Mouse (Mus musculus): ENCODE measurements around the gene F2rl2.

Gene F2rl2

DNA sequence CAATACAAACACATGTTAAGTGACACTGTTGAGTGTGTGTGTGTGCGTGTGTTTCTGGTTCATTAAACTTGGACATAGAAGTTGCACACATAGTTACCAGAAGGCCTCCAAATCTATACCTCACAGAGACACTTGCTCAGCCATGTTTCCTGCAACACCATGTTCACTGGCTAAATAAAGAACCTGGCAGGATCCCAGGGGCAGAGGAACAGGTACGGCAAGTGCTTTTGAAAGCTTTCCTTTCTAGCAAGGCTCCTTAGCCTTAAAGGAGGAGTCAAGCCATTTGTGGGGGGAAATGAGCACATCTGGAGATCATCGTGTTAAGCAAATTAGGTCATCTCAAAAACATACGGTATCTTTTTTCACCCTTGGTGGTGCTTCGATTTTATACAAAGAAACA, 6.7 kb downstream of the F2rl2 start:
- no peak for DNase-seq

DNA sequence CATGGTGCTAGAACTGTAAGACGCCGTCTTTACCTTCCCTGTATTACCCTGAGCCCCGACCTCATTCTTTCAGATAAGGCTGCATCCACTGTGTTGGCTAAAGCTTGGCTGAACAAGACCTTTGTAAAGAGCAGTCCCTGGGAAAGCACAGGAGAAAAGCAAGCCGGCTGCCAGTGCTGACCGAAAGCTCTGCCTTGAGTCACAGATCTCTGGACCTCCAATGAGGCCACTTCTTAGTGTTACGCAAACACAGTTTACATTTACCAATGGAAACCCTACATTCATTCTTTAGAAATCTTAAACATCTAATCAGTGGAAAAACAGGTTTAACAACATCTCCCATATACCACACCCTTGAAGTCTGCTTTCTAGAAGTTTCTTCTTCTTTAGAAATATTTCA, 8.9 kb downstream of the F2rl2 start:
- DNase-seq = no peak

DNA sequence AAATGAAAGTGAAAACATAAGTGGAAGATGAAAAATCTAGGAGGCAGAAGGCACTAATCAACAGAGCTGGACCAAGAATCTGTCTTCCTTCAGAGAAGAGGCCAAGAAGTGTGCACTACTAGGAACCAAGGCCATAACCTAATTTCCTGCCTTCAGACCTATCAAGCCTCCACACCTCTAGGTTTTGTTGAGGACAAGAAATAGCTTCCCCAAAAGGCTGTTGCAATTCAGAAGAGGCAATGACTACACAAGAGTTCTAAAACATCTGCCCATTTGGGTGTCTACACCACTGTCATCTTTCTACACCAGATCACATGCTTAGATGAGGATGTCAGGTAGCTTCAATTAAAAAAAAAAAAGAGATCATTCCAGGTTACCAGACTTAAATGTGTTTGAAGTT, 15.4 kb downstream of the F2rl2 start:
- no peak for DNase-seq

DNA sequence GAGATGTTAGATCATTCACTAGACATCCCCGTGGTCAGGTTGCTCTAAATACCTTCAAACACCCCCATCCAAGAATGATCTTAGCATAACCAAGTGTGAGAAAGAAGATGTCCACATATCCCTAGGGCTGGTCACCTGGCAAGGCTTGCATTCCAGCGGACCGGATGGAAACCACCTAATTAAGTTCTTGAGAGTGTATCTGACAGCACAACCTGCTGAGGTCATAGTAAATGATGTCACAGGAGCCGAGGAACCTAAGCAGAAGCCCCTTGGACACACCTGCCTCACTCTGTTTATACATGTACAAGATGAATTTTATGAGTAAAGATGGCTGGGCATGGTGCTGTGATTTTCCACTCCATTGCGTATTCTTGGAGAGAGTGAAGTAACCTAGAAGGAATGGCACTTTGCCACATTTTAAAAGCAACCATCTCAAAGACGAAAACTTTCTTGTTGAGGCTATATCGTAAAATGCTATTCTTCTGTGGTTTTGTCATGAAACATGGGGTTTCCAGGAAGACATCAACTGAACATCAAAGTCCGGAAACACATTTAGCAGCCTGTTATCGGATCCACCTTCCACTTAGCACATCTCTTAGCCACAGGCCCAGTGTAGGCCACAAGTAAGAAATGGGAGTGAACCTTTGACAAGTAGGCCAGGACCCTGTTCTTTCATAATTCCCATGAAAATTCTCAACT, 16.1 kb downstream of the F2rl2 start:
- no peak for DNase-seq

DNA sequence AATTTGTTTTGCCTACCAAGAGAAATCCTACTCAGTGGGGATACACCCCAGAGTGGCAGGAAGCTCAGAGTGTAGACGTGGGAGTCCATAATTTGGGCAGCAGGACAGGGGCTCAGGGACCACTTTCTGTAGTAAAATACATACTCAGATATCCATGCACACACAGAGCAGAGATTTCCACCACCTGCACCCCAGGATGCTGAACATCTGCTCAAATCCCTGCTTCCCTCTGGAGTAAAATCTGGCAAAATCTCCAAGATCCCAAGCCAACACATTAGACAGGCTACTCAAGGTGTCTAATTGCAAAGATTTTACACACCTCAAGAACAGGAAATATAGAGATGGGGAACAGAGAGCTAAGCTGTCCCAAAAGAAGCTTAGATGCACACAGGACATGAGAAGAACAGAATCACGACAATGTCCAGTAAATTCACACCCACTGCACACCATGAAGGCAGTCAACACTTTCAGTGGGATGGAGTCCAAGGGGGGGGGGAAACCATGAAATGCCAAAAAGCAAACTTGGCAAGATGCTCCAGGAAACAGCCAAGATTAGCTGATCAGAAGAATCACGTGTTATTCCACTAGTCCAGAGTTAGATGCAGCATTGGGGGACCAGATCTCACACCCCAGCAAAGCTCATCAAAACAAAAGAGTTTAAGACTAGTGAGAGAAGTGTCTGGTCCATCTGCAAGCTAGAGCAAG, 17.8 kb downstream of the F2rl2 start:
- DNase-seq = no peak

DNA sequence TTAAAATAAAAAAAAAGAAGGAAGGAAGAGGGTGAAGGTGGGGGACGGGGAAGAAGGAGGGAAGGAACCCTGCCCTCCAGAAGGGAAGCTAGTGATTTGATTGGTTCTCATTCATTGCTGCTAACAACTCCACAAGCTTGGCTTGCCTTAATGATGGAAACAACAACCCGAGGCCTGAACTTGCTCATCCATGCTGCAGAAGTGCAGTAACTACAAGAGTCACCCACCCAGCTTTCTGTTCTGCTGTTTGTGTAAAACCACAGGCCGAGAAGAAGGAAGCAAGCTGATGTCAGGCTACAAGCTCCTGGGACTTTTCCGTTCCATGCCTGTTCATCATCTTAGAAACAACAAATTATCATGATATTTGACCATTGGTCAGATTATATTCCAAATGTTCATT, 18.7 kb downstream of the F2rl2 start:
- DNase-seq = no peak

DNA sequence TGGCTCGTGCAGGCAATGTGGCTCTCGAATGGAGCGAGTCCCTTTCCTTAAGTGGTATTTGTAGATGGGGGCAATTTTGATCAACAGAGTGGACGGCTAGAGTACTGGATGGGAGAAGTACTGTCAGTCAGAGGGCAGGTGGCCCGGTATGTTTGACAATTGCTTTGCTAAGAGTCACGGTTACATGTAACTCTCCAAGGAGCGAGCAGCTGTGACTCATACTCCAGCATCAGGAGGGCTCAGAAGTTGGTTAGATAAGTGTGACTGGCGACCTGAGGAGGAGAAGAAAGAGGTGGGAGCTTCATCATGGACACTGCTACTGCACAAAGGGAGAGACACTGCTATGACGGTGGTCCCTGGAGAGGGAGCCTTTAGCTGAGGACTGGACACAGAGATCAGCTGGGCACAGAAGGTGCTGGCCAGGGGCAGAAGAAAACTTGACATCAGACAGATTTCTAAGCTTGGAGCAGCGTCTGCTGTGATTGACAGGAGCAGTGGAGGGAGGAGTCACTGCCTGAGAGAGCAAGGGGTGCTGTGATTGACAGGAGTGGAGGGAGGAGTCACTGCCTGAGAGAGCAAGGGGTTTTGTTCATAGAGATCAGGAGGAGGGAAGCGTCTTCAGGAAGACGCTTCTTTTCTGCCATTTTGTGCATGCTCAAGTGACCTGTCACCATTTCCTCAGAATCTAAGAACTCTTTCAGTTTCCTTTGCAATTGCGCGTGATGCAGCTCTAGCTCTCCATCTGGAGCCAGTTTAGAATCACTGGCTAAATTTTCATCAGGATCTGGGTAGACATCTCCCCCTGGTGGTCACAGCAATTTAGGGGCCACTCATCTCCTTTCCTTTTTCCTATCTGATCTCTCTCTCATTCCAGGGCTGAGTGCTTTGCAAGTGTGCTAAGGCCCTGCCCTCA, 22.9 kb downstream of the F2rl2 start:
- DNase-seq = peak; percentile 41

DNA sequence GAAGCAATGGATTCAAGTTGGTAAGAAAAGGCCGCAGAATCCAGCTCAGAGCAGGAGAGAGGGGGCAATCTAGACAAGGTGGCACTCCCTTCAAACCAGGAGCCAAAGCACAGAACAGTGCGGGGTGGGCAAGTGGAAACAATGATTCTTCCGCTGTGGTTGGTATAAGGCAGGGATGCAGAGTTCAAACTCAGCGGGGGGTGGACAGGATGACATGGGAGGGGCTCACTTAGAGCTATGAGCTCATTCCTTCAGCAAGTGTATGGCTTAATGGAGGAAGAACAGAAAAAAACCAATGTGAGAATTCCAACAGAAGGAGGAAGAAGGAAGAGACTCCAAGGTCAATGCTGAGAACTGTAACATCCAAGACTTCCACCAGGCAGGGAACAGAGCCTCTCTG, 33.8 kb downstream of the F2rl2 start:
- no peak for DNase-seq

DNA sequence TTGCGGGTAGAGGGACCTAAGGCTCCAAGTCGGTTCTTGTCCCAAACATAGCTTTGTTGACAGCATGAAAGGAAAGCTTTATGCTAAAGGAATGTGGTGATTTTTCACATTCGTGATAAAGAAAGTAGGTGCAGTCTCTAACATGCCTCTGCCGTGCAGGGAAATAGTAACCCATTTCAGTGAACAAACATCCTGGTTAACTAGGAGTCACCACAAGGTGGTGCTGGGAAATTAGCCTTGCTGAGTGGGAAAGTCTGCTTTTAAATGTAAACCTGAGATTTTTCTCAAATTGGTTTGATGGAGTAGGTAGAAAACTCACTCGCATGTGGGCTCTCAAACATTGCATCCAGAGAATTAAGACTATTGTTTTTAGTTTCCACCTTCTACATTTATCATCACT, 43.0 kb downstream of the F2rl2 start:
- no peak for DNase-seq

DNA sequence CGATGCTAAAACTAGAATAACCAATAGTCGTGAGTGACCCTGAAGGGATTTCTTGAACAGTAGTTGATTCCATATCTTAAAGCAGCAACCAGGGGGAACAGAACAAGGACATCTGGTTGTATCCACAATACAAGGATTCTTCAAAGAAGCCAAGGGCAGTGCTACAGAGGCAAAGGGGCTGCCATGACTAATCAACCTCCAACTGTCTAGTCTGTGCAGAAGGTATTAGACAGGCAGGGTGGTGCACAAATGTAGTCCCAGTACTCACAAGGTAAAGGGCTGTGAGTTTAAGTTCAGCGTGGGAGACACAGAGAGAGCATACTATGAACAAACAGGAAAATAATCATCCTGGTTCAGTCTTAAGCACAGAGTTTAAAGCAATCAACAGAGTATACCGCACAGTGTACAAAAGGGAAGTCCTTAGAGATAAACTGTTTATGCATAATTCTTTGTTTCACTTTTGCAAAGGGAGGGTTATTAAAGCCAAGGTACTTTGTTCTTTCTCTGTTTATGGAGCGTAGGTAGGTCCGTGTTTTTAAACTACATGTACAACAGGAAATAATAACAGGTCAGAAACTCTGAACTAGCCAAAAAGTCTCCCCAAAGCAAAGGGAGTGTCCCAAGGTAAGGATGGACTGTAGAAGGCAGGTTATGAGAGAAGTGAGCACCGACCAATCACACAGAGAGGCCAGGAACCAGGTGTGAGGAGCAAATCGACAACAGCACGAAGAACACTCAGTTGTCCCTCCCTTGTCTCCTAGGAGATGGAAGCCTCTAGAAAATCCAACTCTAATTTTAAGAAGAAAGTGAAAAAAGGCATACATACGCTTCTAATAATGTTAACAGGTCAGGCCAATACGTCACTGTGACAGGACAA, 45.4 kb downstream of the F2rl2 start:
- DNase-seq = no peak

DNA sequence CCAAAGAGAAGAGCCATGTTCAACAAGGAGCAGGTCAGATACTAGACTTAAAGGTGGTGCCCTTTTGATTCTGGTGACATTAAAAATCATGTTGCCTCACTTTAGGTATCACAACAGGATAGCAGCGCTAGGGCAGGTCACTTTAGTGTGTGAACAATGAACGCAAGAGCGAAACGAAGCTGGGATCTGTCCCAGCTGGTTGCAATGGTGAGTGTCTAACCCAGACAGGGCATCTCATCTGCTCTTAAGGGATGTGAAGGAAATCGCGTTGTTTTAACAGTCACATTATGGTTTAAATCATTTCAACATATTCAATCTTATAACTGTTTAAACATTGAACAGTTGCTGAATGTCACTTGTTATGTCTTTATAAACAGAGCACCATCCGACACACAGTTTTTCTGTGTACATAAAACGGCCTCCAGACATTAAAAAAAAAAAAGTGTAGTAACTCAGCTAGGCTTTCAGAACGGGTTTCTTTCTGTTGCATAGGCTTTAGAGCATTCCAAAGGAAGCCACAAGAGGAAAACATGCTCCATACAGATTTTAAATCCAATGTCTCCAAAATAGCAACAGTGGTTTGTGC, 46.3 kb downstream of the F2rl2 start:
- DNase-seq = no peak

DNA sequence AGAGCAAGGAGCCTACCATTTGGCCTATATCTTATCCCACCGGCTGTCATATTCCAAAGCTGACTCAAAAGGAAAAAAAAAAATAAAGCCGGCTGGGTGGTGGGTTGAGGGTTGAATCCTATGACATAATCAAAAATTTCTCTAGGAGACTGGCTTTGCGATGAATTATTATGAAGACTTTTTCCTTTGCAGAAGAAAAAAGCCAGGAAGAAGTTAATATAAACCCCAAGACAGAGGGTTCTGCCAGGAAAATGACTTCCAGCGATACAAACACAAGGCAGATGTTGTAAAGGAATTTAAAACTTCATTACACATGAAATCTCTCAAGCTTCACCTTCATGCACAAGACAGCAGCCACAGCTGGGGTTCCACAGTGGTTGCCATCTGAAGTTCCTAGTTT, 48.8 kb downstream of the F2rl2 start:
- no peak for DNase-seq

DNA sequence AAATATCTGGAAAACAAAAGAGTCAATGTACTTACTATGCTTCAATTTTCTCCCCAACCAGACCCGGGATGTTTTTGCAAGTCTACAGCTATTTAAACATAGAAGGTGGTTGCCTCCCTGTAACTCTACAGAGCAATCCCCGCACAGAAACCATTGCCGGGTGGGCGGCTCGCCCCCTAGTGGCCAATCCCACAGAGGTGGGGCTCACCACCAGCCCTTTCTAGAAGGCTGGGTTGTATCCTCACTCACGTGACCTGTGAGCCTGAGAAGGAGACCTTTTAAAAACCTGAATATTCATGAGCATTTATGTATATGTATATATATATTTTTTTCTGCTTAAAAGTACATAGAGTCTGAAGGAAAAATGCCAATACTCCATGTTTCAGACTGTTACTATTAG, 49.9 kb downstream of the F2rl2 start:
- DNase-seq = peak; percentile 10

DNA sequence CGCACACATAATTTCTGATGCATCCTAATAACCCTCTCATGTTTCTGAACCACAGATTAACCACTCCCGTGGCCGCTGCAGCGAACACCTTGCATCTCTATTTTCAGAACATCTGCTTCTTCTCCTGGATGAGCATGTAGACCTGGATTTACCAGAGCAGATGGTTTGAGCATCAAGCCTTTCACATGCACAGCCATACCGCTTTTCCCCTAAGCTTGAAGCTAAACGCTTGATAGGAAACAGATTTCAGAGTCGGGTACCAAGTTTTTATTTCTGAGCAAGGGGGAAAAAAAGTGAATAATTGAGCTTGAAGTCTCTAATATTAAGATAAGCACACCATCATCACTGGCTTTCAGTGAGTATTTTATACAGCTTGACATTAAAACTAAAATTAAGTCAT, 50.4 kb downstream of the F2rl2 start:
- no peak for DNase-seq

DNA sequence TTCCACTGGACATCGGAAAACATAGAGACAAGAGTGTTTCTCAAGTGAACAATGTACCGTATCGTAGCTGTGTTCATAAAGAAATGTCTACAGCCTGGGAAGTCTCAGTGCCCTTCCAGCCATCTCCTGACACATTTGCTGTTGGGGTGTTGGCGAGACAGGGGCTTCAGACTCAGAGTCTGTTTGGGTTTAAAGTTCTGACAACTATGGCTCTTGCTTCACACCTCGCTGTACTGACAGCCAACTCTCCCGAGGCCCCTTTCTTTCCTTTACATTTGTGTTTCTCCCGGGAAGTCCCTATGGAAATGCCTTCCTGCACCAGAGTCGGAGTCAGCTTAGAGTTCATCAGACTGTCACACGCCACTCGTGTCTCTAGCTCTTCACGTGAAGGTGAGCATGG, 50.9 kb downstream of the F2rl2 start:
- no peak for DNase-seq
